Mouse (Mus musculus) E14TG2a.4 (cell line): ENCODE measurements around the gene Tagap1.
"Not testable (repeated sequence)": the region's sequence is repeated elsewhere in the genome, so short reads cannot be mapped to it uniquely, and the experiment has no call there.

Source experiments
- CTCF ChIP-seq: conservative IDR thresholded peaks from 2 replicates; pipeline ENCODE4 v1.5.1; 2014; ENCODE audit warnings: low read length
- NANOG ChIP-seq: IDR thresholded peaks from 2 replicates; pipeline ENCODE4 v1.6.1; 2014; ENCODE audit warnings: borderline replicate concordance, low read length, mixed read lengths
- POU5F1 ChIP-seq: IDR thresholded peaks from 2 replicates; pipeline ENCODE4 v1.6.1; 2014; ENCODE audit warnings: low read length, borderline replicate concordance

DNA sequence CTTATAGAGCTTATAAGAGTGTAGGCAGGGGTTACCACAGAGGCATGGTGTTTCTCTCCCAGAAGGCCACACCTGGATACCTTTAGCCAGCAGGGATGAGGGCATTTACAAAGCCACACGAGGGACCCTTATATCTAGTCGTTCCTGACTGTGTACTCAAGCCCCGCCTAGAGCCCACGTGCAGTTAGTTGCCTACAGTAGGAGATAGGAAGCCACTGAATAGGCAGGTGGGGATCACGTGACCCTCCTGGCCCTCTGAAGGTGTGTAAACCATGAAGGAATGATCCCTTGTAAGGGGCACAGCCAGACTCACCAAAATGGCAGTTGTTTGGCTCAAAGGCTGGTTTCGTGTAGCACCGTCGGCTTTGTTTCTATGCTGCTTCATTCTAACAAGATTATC lies 35.9 kb upstream of the Tagap1 start:
- TF ChIP-seq CTCF, NANOG, POU5F1: not testable (repeated sequence)
